Mouse (Mus musculus): ENCODE data around the gene Ccpg1os. TPM values are rescaled to one million over a fixed set of nuclear protein-coding genes. Genes with fewer than 3 reads are reported as not detected.

The Ccpg1os gene
- total RNA-seq, 2 experiments from 2014 or later = 4.4 to 24.2 TPM

DNA sequence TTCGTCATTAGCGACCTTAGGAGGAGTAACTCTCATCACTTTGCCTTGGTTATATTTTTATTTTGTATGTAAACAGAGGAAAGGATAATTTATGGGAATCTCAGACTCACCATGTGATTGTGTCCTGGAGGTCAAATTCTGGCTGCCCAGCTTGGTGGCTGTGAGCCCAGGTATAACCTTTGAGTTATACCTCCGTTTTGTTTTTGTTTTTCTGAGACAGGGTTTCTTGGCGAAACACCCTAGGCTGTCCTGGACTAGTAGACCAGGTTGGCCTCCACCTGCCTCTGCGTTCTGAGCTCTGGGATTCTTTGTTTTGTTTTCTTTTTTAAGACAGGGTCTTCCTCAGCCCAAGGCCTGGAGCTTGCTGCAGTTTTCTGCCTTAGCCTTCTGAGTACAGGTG lies 3.5 kb upstream of the Ccpg1os start:
- no peak for ATAC-seq (replicated peaks; ENCODE audit: poor library complexity, severe bottlenecking)

DNA sequence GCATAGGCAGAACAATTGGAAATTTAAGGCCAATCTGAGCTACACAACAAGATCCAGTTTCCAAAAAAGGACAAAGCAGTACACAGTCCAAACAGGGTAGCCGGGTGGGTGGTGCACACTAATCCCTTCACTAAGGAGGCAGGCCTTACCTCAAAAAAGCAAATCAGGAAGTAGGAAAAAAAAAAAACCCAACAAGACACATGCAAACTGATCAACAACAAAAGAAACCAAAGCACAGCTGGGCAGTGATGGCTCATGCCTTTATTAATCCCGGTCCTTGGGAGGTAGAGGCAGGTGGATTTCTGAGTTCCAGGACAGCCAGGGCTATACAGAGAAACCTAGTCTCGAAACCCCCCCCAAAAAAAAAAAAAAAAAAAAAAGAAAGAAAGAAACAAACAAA lies 2.5 kb upstream of the Ccpg1os start:
- ATAC-seq (replicated peaks; ENCODE audit: poor library complexity, severe bottlenecking) = no peak

DNA sequence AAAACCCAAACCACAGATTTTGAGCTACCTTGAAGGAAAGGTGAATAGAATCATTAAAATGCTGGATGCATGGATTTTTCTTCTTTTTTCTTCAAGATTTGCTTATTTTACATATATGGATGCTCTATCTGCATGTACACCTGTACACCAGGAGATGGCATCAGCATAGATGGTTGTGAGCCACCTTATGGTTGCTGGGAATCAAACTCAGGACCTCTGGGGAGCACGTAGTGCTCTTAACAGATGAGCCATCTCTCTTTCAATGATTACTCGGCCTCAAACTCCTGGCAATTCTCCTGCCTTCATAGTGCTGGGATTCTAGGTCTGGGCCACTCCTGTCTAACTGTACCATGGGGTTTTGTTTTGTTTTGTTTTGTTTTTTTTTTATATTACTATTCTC lies 2.1 kb downstream of the Ccpg1os start:
- ATAC-seq (replicated peaks; ENCODE audit: poor library complexity, severe bottlenecking) = no peak

GRCm38 (mm10) chr9:72975242-72975641 lies 9.9 kb downstream of the Ccpg1os start:
- ATAC-seq (replicated peaks; ENCODE audit: poor library complexity, severe bottlenecking) = no peak

DNA sequence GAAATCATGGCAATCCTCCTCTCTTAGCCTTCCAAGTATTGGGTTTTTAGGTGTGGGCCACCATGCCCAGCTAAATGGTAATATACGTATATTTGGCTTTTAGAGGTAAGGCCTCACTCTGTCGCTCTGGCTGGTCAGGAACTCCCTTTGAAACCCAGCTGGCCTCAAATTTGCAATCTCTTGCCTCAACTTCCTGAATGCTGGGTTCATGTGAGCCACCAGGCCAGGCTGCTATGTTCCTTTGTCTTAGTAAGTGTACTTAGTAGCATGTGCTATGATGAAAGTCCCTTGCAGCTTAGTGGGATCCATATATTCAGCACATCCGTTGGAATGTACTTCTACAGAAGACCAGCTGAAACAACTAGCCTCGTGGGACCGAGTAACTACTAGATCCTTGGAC lies 10.4 kb downstream of the Ccpg1os start:
- ATAC-seq (replicated peaks; ENCODE audit: poor library complexity, severe bottlenecking) = peak; percentile 85

GRCm38 (mm10) chr9:72972984-72973383 lies 12.2 kb downstream of the Ccpg1os start:
- ATAC-seq (replicated peaks; ENCODE audit: poor library complexity, severe bottlenecking) = no peak

- ATAC-seq (replicated peaks; ENCODE audit: poor library complexity, severe bottlenecking) = no peak
Measured at GRCm38 (mm10) chr9:72972435-72972834, 12.7 kb downstream of the Ccpg1os start.

- peak; percentile 24 for ATAC-seq (replicated peaks; ENCODE audit: poor library complexity, severe bottlenecking)
Measured at GRCm38 (mm10) chr9:72969874-72970273, 15.3 kb downstream of the Ccpg1os start.

DNA sequence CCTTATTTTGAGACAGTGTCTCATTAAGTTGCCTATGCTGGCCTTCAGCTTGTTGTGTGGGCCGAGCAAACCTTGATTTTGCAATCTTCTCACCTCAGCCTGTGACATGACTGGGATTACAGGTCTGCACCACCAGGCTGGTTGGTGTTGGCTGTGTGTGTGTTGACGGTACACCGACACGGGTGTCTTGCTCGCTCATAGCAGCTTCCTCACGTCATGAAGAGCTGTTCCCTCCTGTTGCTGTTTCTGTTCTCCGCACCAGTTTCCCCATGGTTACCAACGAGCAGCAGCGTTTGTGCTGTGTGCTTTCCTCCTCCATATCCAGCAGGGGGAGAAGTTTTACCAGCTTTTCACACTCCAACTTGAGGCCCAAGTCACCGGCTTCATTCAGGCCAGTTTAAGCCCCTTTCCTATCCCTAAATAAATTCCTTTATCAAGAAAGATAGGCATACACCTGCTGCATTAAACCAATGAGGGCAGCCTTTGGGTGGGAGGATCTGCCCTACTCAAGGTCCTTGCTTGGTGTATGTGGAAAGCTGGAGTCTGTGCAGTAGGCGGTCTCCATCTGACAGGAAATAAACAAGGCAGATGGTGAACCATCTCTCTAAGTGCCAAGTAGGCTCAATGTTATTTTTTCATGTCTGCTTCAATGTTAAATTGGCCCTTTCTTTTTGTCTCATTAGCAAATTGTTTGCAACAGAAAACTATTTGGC lies 16.7 kb downstream of the Ccpg1os start:
- ATAC-seq (replicated peaks; ENCODE audit: poor library complexity, severe bottlenecking) = peak; percentile 77

GRCm38 (mm10) chr9:72961959-72962358 lies 23.2 kb downstream of the Ccpg1os start:
- no peak for ATAC-seq (replicated peaks; ENCODE audit: poor library complexity, severe bottlenecking)

- no peak for ATAC-seq (replicated peaks; ENCODE audit: poor library complexity, severe bottlenecking)
Measured at GRCm38 (mm10) chr9:72961346-72961745, 23.8 kb downstream of the Ccpg1os start.

GRCm38 (mm10) chr9:72958521-72959450 lies 26.4 kb downstream of the Ccpg1os start, which contains the start of the genes Dyx1c1 and Gm44503:
Dyx1c1 (plus strand) TSS chr9:72958785.
Gm44503 (plus strand) TSS chr9:72958852.
- ATAC-seq (replicated peaks; ENCODE audit: poor library complexity, severe bottlenecking) = peak; percentile 94

- peak; percentile 38 for ATAC-seq (replicated peaks; ENCODE audit: poor library complexity, severe bottlenecking)
Measured at GRCm38 (mm10) chr9:72955546-72955945, 29.6 kb downstream of the Ccpg1os start.

GRCm38 (mm10) chr9:72954746-72955145 lies 30.4 kb downstream of the Ccpg1os start:
- ATAC-seq (replicated peaks; ENCODE audit: poor library complexity, severe bottlenecking) = no peak

GRCm38 (mm10) chr9:72949572-72949971 lies 35.6 kb downstream of the Ccpg1os start:
- ATAC-seq (replicated peaks; ENCODE audit: poor library complexity, severe bottlenecking) = no peak

DNA sequence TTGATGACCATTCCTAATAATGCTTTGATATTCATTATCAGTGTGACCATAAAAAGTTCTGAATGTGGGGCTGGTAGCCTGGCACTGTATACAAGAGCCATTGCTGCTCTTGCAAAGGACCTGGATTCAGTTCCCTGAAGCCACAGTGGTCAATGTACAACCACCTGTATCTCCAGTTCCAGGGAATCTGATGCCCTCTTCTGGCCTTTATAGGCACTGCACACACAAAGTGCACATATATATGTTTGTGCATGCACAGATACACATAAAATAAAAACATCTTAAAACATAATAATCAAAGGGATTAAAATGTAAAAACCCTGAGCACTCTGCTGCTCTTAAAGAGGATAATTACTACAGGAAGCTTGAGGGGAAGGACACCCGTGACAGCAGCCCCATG lies 38.2 kb downstream of the Ccpg1os start:
- no peak for ATAC-seq (replicated peaks; ENCODE audit: poor library complexity, severe bottlenecking)

- no peak for ATAC-seq (replicated peaks; ENCODE audit: poor library complexity, severe bottlenecking)
Measured at GRCm38 (mm10) chr9:72944286-72944685, 40.9 kb downstream of the Ccpg1os start.

DNA sequence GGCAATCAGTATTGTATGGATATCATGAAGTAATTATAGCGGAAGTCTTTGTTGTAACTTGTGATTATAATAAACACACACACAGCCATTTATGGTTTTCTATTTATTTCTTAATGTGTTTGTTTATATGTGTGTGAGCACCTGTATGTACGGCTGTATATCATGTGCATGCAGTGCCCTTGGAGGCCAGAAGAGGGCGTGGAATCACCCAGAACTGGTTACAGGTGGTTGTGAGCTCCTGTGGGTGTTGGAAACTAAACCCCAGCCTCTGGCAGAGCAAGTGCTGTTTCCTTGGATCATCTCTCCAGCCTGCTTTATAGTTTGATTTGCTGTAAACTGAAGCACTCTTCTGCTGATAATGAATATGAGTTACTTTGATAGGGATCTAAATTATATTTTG lies 41.8 kb downstream of the Ccpg1os start:
- ATAC-seq (replicated peaks; ENCODE audit: poor library complexity, severe bottlenecking) = no peak

- ATAC-seq (replicated peaks; ENCODE audit: poor library complexity, severe bottlenecking) = no peak
Measured at GRCm38 (mm10) chr9:72936301-72936700, 48.9 kb downstream of the Ccpg1os start.

GRCm38 (mm10) chr9:72935309-72935708 lies 49.9 kb downstream of the Ccpg1os start:
- ATAC-seq (replicated peaks; ENCODE audit: poor library complexity, severe bottlenecking) = no peak

GRCm38 (mm10) chr9:72931166-72931790 lies 53.9 kb downstream of the Ccpg1os start:
- no peak for ATAC-seq (replicated peaks; ENCODE audit: poor library complexity, severe bottlenecking)
